9 mouse cellular contexts compared by ENCODE assay signal in the genomic region with DNA sequence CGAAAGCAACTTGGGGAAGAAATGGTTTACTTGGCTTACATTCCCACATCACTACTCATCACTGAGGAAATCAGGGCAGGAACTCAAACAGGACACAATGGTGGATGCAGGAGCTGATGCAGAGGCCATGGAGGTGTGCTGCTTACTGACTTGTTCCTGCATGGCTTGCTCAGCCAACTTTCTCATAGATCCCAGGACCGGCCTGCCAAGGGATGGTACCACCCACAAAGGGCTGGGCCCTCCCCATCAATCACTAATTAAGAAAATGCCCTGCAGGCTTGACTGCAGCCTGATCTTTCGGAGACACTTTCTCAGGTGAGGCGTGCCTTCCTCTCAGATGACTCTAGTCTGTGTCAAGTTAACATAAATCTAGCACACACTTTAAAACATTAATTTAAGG. TPM values are rescaled to one million over a fixed set of nuclear protein-coding genes. Genes with fewer than 3 reads are reported as not detected.
DNase-seq lines count a peak whose midpoint lies in the region; ATAC-seq lines count a peak whose summit lies in the region.
"Had no signal": no experiment of that assay in that cellular context is flagged by ENCODE, and none has a peak within 500 bp of the region (broad histone marks: within the 10 kb centered on the region; RNA-seq: fewer than 3 reads in every experiment).

No protein-coding gene starts in this region.

- 0 out of 2 replicates have a peak overlapping the region, but pooled peaks have one; percentile 1 for H3K4me2 ChIP-seq in hindbrain, embryonic 12.5 days (replicated peaks)
- no peak overlapping the region for H3K4me2 ChIP-seq in hindbrain, embryonic 11.5 days (replicated peaks; ENCODE audit: low read depth, low read length)
- no peak overlapping the region for H3K4me2 ChIP-seq in limb, embryonic 15.5 days

- no peak overlapping the region for H3K4me3 ChIP-seq in hindbrain, embryonic 12.5 days
- no peak overlapping the region for H3K4me3 ChIP-seq in hindbrain, embryonic 11.5 days (ENCODE audit: low read depth, low read length)
- peak overlapping the region; percentile 100 for H3K4me3 ChIP-seq in erythroblast, embryonic 14.5 days (replicated peaks)
- peak overlapping the region; percentile 95; the same call in 1 of the 2 replicates for H3K4me3 ChIP-seq in limb, embryonic 15.5 days

- H3K27ac ChIP-seq in hindbrain, embryonic 12.5 days: no peak overlapping the region
- H3K27ac ChIP-seq in hindbrain, embryonic 11.5 days (ENCODE audit: low read depth, low read length): no peak overlapping the region
- H3K27ac ChIP-seq in limb, embryonic 15.5 days: no peak overlapping the region

- no peaks in the 10 kb centered on the region for H3K27me3 ChIP-seq in hindbrain, embryonic 12.5 days
- no peaks in the 10 kb centered on the region for H3K27me3 ChIP-seq in hindbrain, embryonic 11.5 days (ENCODE audit: control insufficient read depth, insufficient read depth, low read length)
- H3K27me3 ChIP-seq in erythroblast, embryonic 14.5 days (ENCODE audit: control insufficient read depth): no peaks in the 10 kb centered on the region
- H3K27me3 ChIP-seq in limb, embryonic 15.5 days: no peaks in the 10 kb centered on the region
- H3K27me3 ChIP-seq: Patski had no signal

- H3K9me3 ChIP-seq in hindbrain, embryonic 12.5 days (replicated peaks): no peaks in the 10 kb centered on the region
- H3K9me3 ChIP-seq in hindbrain, embryonic 11.5 days (ENCODE audit: control insufficient read depth, low read length): no peaks in the 10 kb centered on the region
- peaks cover 2% of the 10 kb centered on the region for H3K9me3 ChIP-seq in erythroblast, embryonic 14.5 days (ENCODE audit: control insufficient read depth, low read length)
- no peaks in the 10 kb centered on the region for H3K9me3 ChIP-seq in limb, embryonic 15.5 days

- DNase-seq in hindbrain, embryonic 11.5 days (ENCODE audit: low spot score): no peak
- peak; percentile 28 for DNase-seq in ZHBTc4 (ENCODE audit: low read depth, low spot score)
- DNase-seq in ovary, adult 18-20 months (ENCODE audit: low spot score): no peak
- DNase-seq in embryo, embryonic 10 days (ENCODE audit: low spot score): no peak
- no peak for DNase-seq in layer of hippocampus, adult 9-10 months (ENCODE audit: low spot score)

- H3K9ac ChIP-seq in hindbrain, embryonic 12.5 days: no peak overlapping the region
- H3K9ac ChIP-seq in hindbrain, embryonic 11.5 days (ENCODE audit: low read depth, low read length): no peak overlapping the region
- H3K9ac ChIP-seq in limb, embryonic 15.5 days: no peak overlapping the region

- H3K4me1 ChIP-seq in hindbrain, embryonic 12.5 days: peaks cover 18% of the 10 kb centered on the region; the same call in 1 of the 2 replicates
- H3K4me1 ChIP-seq in hindbrain, embryonic 11.5 days (replicated peaks; ENCODE audit: control insufficient read depth, insufficient read depth, low read length): no peaks in the 10 kb centered on the region
- H3K4me1 ChIP-seq in erythroblast, embryonic 14.5 days (ENCODE audit: control insufficient read depth): peaks cover 65% of the 10 kb centered on the region
- peaks cover 12% of the 10 kb centered on the region for H3K4me1 ChIP-seq in limb, embryonic 15.5 days

- 72% methylated on average over 4 of the region's 4 CpGs for WGBS in hindbrain, embryonic 12.5 days
- 71% methylated on average over 4 of the region's 4 CpGs for whole genome bisulfite sequencing in hindbrain, embryonic 11.5 days
- WGBS in limb, embryonic 15.5 days: 54% methylated on average over 4 of the region's 4 CpGs

- no peak for ATAC-seq in hindbrain, embryonic 12.5 days (ENCODE audit: low FRiP score)
- no peak for ATAC-seq in hindbrain, embryonic 11.5 days (ENCODE audit: low FRiP score)
- no peak for ATAC-seq in limb, embryonic 15.5 days (ENCODE audit: insufficient number of reproducible peaks, low FRiP score, low TSS enrichment, low read depth)
- ATAC-seq: Patski had no signal

- H3K36me3 ChIP-seq in hindbrain, embryonic 12.5 days: no peaks in the 10 kb centered on the region
- no peaks in the 10 kb centered on the region for H3K36me3 ChIP-seq in hindbrain, embryonic 11.5 days (ENCODE audit: control insufficient read depth, insufficient read depth, low read length)
- H3K36me3 ChIP-seq in erythroblast, embryonic 14.5 days (ENCODE audit: control insufficient read depth): peaks cover 50% of the 10 kb centered on the region
- H3K36me3 ChIP-seq in limb, embryonic 15.5 days: peaks cover 18% of the 10 kb centered on the region

RNA-seq across cellular contexts. Expression of gene Fbxo9, which starts 2.0 kb away (rescaled TPM):
- polyA plus RNA-seq in hindbrain, embryonic 12.5 days (2016; fragmentation: Nextera tagmentation; extraction: Ambion mirVana): 42.0 and 43.1 TPM in 2 replicates
- 35.5 and 36.9 TPM in 2 replicates for polyA plus RNA-seq in hindbrain, embryonic 11.5 days (2014; fragmentation: Nextera tagmentation; extraction: Ambion mirVana)
- polyA plus RNA-seq in erythroblast, embryonic 14.5 days (2012): 20.3 and 21.9 TPM in 2 replicates
- 37.6 and 41.2 TPM in 2 replicates for polyA plus RNA-seq in limb, embryonic 15.5 days (2015; fragmentation: Nextera tagmentation; extraction: Ambion mirVana)

RNA-seq across cellular contexts. Expression of gene Ick, which starts 2.2 kb away (rescaled TPM):
- polyA plus RNA-seq in hindbrain, embryonic 12.5 days (2016; fragmentation: Nextera tagmentation; extraction: Ambion mirVana): 38.1 and 40.0 TPM in 2 replicates
- polyA plus RNA-seq in hindbrain, embryonic 11.5 days (2014; fragmentation: Nextera tagmentation; extraction: Ambion mirVana): 36.4 and 39.3 TPM in 2 replicates
- 0.35 and 0.62 TPM in 2 replicates for polyA plus RNA-seq in erythroblast, embryonic 14.5 days (2012)
- 23.5 and 24.0 TPM in 2 replicates for polyA plus RNA-seq in limb, embryonic 15.5 days (2015; fragmentation: Nextera tagmentation; extraction: Ambion mirVana)

RNA-seq across cellular contexts. Expression of gene Gcm1, which starts 55.1 kb away (rescaled TPM):
- not detected in 2 replicates for polyA plus RNA-seq in hindbrain, embryonic 12.5 days (2016; fragmentation: Nextera tagmentation; extraction: Ambion mirVana)
- 0.10 TPM in 1 of 2 replicates, not detected in the other for polyA plus RNA-seq in hindbrain, embryonic 11.5 days (2014; fragmentation: Nextera tagmentation; extraction: Ambion mirVana)
- polyA plus RNA-seq in erythroblast, embryonic 14.5 days (2012): not detected in 2 replicates
- not detected in 2 replicates for polyA plus RNA-seq in limb, embryonic 15.5 days (2015; fragmentation: Nextera tagmentation; extraction: Ambion mirVana)

Comparison
In these comparisons a context has a peak if more than half of its experiments do, and no peak if none do; other contexts are left out.
1. H3K4me3 ChIP-seq: peak in erythroblast, embryonic 14.5 days (single experiment) and limb, embryonic 15.5 days (single experiment); none in hindbrain, embryonic 12.5 days (single experiment) and hindbrain, embryonic 11.5 days (single experiment).
2. RNA of gene Ick, which starts 2.2 kb away (polyA plus RNA-seq): 38.1 to 40.0 TPM in hindbrain, embryonic 12.5 days, 36.4 to 39.3 TPM in hindbrain, embryonic 11.5 days and 23.5 to 24.0 TPM in limb, embryonic 15.5 days; 0.35 to 0.62 TPM in erythroblast, embryonic 14.5 days; every median in the first group is over 10 times any median in the second.